Mouse (Mus musculus) limb, embryonic 15.5 days (tissue): ENCODE measurements at regions not wholly inside any gene's neighbourhood (a gene's known extent, or its start where the extent isn't known, plus 50 kb on each side); places are given as distances from the start of the nearest gene placed in this dataset.

Experiments used
- ATAC-seq: fragments of 200-750 bp; cut with Nextera tagmentation; 2 replicates; pipeline ENCODE4 v1.8.0; 2017; ENCODE audit warnings: low read depth, moderate TSS enrichment; ENCODE audit not compliant: insufficient number of reproducible peaks, low FRiP score, low TSS enrichment
- H3K27ac ChIP-seq: fragments of 300-500 bp; sonication (generic); 2 replicates; pipeline ENCODE4 v1.5.1; 2015; ENCODE audit warnings: moderate library complexity, mild to moderate bottlenecking, inconsistent platforms
- H3K27me3 ChIP-seq: fragments of 300-500 bp; sonication (generic); 2 replicates; pipeline ENCODE4 v1.6.1; 2015; ENCODE audit warnings: inconsistent platforms
- H3K36me3 ChIP-seq: fragments of 300-500 bp; sonication (generic); 2 replicates; pipeline ENCODE4 v1.6.1; 2015; ENCODE audit warnings: inconsistent platforms
- H3K4me1 ChIP-seq: fragments of 300-500 bp; sonication (generic); 2 replicates; pipeline ENCODE4 v1.6.1; 2015; ENCODE audit warnings: inconsistent platforms
- H3K4me2 ChIP-seq: fragments of 300-500 bp; sonication (generic); 2 replicates; pipeline ENCODE4 v1.6.1; 2015; ENCODE audit warnings: mild to moderate bottlenecking, inconsistent platforms
- H3K4me3 ChIP-seq: fragments of 300-500 bp; sonication (generic); 2 replicates; pipeline ENCODE4 v1.5.1; 2015; ENCODE audit warnings: mild to moderate bottlenecking, inconsistent platforms
- H3K9ac ChIP-seq: fragments of 300-500 bp; sonication (generic); 2 replicates; pipeline ENCODE4 v1.6.1; 2015; ENCODE audit warnings: inconsistent platforms
- H3K9me3 ChIP-seq: fragments of 300-500 bp; sonication (generic); 2 replicates; pipeline ENCODE4 v1.6.1; 2016; ENCODE audit warnings: inconsistent platforms
- WGBS: fragments of 180-500 bp; shearing (Covaris S2); methylation state at CpG from one replicate; pipeline ENCODE4 v1.1.7; 2015; 5-methylcytosine and 5-hydroxymethylcytosine counted together

DNA sequence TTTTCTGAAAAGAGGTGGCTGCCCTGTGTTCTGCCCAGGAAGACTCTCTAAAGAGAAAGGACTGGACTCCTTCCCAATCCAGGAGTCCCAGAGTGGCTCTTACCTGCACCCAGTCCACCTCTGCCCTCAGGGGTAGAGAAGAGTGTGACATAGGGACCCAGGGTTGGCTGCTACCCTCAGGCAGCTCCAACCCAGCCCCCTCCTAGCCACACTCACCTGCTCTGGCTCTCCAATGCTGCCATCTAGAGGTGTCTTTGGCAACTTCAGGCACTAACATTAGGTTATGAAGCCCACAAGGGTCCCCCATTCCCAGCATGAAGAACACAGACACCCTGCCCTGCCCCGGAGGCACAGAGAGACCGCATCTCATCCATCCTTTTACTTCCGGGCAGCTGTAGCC, 82.4 kb upstream of the Csf3r start:
- H3K9ac ChIP-seq, result no peak overlapping the region
- H3K4me3 ChIP-seq, result no peak overlapping the region
- H3K36me3 ChIP-seq, result no peaks in the 10 kb centered on the region
- no peaks in the 10 kb centered on the region for H3K4me1 ChIP-seq
- no peak overlapping the region for H3K4me2 ChIP-seq
- no peaks in the 10 kb centered on the region for H3K9me3 ChIP-seq
- WGBS, result 41% methylated on average over 3 of the region's 3 CpGs
- ATAC-seq, result no peak
- H3K27ac ChIP-seq, result no peak overlapping the region
- H3K27me3 ChIP-seq, result peaks cover 8% of the 10 kb centered on the region; the same call in 1 of the 2 replicates

- ATAC-seq, result no peak
- Histone ChIP-seq H3K36me3 (no peaks in the 10 kb centered on the region), H3K9me3 (no peaks in the 10 kb centered on the region), H3K9ac (no peak overlapping the region), H3K4me3 (no peak overlapping the region), H3K4me1 (no peaks in the 10 kb centered on the region), H3K27me3 (peaks cover 8% of the 10 kb centered on the region; the same call in 1 of the 2 replicates), H3K4me2 (no peak overlapping the region), H3K27ac (no peak overlapping the region)
- 60% methylated on average over 2 of the region's 2 CpGs for WGBS
Observed at GRCm38 (mm10) chr4:125945062-125945461, 79.3 kb upstream of the Csf3r start.

DNA sequence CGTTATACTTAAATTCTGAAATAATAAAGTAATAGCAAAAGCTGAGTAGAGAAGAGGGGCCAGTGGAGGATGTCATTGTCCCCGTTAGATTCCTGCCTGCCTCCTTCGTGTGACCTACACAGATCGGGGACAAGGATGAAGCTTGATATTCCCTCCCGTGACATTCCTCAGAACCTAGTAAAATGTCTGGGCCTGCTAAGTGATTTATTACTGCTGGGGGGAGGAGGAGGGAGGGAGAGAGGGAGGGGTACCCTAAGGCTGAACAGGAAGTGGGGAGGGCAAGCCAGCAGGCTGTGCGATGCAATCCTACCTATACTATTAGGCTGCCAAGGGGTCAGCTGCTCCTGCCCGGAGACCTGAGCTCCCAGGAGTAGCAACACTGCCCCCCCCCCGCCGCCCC, 64.9 kb upstream of the Csf3r start:
- H3K9me3 ChIP-seq, result no peaks in the 10 kb centered on the region
- 16% methylated on average over 9 of the region's 9 CpGs for WGBS
- H3K9ac ChIP-seq, result no peak overlapping the region
- no peak for ATAC-seq
- no peaks in the 10 kb centered on the region for H3K36me3 ChIP-seq
- H3K4me1 ChIP-seq, result peaks cover 8% of the 10 kb centered on the region; the same call in 1 of the 2 replicates
- H3K4me3 ChIP-seq, result no peak overlapping the region
- H3K27ac ChIP-seq, result no peak overlapping the region
- no peak overlapping the region for H3K4me2 ChIP-seq
- peaks cover 14% of the 10 kb centered on the region; the same call in 1 of the 2 replicates for H3K27me3 ChIP-seq

DNA sequence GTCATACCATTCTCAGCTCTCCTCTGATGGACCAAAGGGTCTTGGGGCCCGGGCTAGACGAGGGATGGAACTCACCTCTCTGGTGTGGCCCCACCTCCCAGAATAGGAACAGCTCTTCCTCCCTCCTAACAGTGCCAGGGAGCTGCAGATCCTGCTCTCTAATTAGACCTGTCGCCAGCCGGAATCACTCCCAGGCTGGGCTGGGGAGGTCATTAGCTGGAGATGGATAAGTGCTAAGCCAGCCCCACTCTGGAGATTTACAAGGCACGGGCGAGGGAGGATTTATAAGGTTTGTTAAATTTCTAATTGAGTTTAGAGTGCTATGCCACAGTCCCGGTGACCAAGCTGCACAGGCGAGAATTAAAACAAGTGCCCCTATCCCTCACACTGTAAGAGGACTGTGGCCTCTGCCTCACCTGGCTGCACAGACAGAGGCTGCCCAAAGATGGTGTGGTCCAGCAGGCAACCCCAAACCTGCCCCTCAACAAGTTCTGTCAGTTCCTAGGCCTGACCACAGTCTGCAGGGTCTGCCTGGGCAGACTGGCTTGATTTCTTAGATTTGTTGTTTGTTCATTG, 63.6 kb upstream of the Csf3r start:
- 15% methylated on average over 8 of the region's 8 CpGs for WGBS

DNA sequence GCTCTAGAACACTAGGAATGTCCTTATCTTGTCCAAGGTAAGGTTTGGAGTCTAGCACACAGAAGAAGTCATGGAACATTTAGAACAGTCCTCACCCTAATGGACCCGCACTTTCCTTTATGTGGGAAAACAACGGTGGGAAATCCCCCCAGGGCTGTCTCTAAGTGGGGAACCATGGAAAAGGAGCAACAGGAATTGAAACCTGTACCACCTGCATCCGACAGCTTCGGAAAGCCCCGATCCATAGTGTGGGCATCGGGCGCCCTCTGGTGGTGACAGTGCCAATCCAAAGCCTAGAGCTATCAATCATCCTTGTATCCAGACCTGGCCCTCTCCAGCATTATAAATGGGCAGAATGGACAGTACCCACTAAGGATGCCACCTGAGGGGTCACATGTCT, 61.7 kb upstream of the Csf3r start:
- H3K4me2 ChIP-seq, result no peak overlapping the region
- H3K9ac ChIP-seq, result no peak overlapping the region
- 2% methylated on average over 7 of the region's 7 CpGs for WGBS
- peaks cover 6% of the 10 kb centered on the region; the same call in 1 of the 2 replicates for H3K4me1 ChIP-seq
- ATAC-seq, result no peak
- H3K27me3 ChIP-seq, result peaks cover 14% of the 10 kb centered on the region; the same call in 1 of the 2 replicates
- no peaks in the 10 kb centered on the region for H3K36me3 ChIP-seq
- H3K4me3 ChIP-seq, result no peak overlapping the region
- H3K27ac ChIP-seq, result no peak overlapping the region
- H3K9me3 ChIP-seq, result no peaks in the 10 kb centered on the region

More for the DNA sequence above, 63.6 kb upstream of the Csf3r start:
- Histone ChIP-seq H3K9ac (no peak overlapping the region), H3K4me3 (no peak overlapping the region), H3K27me3 (peaks cover 14% of the 10 kb centered on the region; the same call in 1 of the 2 replicates), H3K9me3 (no peaks in the 10 kb centered on the region), H3K27ac (no peak overlapping the region), H3K4me1 (peaks cover 8% of the 10 kb centered on the region; the same call in 1 of the 2 replicates), H3K4me2 (no peak overlapping the region), H3K36me3 (no peaks in the 10 kb centered on the region)
- no peak for ATAC-seq
